7 mouse cellular contexts compared by ENCODE assay signal in the genomic region with DNA sequence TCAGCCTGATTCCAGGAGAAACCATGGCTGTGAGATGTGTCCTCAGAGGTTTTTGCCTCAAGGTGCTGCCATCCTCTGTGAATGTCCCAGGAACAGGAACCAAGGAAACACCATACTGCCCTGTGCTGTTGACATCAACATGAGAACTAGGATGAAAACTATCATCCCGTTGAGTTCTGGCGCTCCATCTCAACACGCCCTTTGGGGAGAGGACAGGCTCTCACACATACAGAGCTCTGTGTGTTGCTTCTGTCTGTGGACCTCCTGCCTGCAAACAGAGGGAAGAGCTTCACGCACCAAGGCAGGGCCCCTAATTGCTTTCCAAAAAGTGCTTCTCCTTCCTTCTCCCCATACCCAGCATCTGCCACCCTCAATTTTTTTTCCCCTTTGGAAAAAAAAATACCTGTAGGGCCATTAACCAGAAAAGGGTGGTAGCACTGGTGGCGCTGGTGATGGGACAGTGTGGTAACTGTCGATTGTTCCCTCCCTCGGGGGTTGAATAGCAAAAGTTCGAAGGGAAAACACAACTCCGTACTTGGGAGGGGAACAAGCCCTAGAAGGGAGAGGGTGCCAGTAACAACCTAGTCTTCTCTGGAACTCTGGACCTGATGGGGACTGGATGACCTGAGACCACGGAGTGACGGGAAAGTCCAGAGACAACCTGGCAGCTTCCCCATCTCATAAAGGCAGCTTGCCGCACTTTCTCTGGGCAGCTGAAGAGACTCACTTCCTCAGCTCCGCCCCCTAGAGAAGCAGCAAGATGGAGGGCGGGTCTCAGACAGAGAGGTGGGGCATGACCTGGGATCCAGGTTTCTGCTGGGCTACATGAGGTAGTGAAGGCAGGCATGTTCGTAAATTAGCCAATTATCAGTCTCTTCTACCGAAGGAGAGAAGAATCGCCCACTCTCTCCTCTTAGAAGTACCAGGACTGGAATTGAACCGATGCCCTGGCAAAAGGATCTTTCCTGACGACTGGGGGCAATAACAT. TPM values are rescaled to one million over a fixed set of nuclear protein-coding genes. Genes with fewer than 3 reads are reported as not detected.
DNase-seq lines count a peak whose midpoint lies in the region; ATAC-seq and TF ChIP-seq lines count a peak whose summit lies in the region.

No protein-coding gene starts in this region.

- peaks cover 54% of the 10 kb centered on the region for H3K4me1 ChIP-seq in E14TG2a.4 (replicated peaks; ENCODE audit: low read depth, low read length)
- H3K4me1 ChIP-seq in bone marrow, adult 2 months (ENCODE audit: control insufficient read depth, insufficient read depth, low read length): peaks cover 18% of the 10 kb centered on the region
- H3K4me1 ChIP-seq in intestine, embryonic 14.5 days (replicated peaks; ENCODE audit: control insufficient read depth, insufficient read depth, low read length): 0 out of 2 replicates have a peak, but pooled peaks cover 4% of the 10 kb centered on the region
- 0 out of 2 replicates have a peak, but pooled peaks cover 4% of the 10 kb centered on the region for H3K4me1 ChIP-seq in lung, embryonic 15.5 days
- peaks cover 5% of the 10 kb centered on the region; the same call in 1 of the 2 replicates for H3K4me1 ChIP-seq in stomach, embryonic 15.5 days

- no peak for DNase-seq in intestine, embryonic 14.5 days (ENCODE audit: low spot score)
- no peak for DNase-seq in layer of hippocampus, adult 11-12 months (ENCODE audit: low spot score)
- no peak for DNase-seq in layer of hippocampus, postnatal 25 days (ENCODE audit: extremely low spot score in 1 of 2, low spot score in 1 of 2)

- H3K36me3 ChIP-seq in E14TG2a.4 (ENCODE audit: insufficient read depth, low read length): peaks cover 24% of the 10 kb centered on the region
- peaks cover 18% of the 10 kb centered on the region for H3K36me3 ChIP-seq in intestine, embryonic 14.5 days (ENCODE audit: control insufficient read depth, insufficient read depth, low read length)
- H3K36me3 ChIP-seq in lung, embryonic 15.5 days: peaks cover 13% of the 10 kb centered on the region; the same call in 1 of the 2 replicates
- peaks cover 9% of the 10 kb centered on the region for H3K36me3 ChIP-seq in stomach, embryonic 15.5 days

- H3K9me3 ChIP-seq in E14TG2a.4 (ENCODE audit: low read length): no peaks in the 10 kb centered on the region
- no peaks in the 10 kb centered on the region for H3K9me3 ChIP-seq in intestine, embryonic 14.5 days (ENCODE audit: control insufficient read depth, low read length)
- H3K9me3 ChIP-seq in lung, embryonic 15.5 days: no peaks in the 10 kb centered on the region
- H3K9me3 ChIP-seq in stomach, embryonic 15.5 days: no peaks in the 10 kb centered on the region

- WGBS in bone marrow, adult 2 months: 7% methylated on average over 19 of the region's 19 CpGs
- 32% methylated on average over 19 of the region's 19 CpGs for WGBS in intestine, embryonic 14.5 days
- WGBS in lung, embryonic 15.5 days: 32% methylated on average over 19 of the region's 19 CpGs
- WGBS in stomach, embryonic 15.5 days: 29% methylated on average over 19 of the region's 19 CpGs

- no peak overlapping the region for H3K9ac ChIP-seq in intestine, embryonic 14.5 days (ENCODE audit: low read length)
- H3K9ac ChIP-seq in lung, embryonic 15.5 days: peak overlapping the region; percentile 4; the same call in 1 of the 2 replicates
- no peak overlapping the region for H3K9ac ChIP-seq in stomach, embryonic 15.5 days

- H3K27ac ChIP-seq in bone marrow, adult 2 months (ENCODE audit: control insufficient read depth, insufficient read depth, low read depth, low read length, poor library complexity): peak overlapping the region; percentile 98
- H3K27ac ChIP-seq in intestine, embryonic 14.5 days (ENCODE audit: low read depth): no peak overlapping the region
- H3K27ac ChIP-seq in lung, embryonic 15.5 days: peak overlapping the region; percentile 24; the same call in 1 of the 2 replicates
- H3K27ac ChIP-seq in stomach, embryonic 15.5 days: peak overlapping the region; percentile 68; the same call in 1 of the 2 replicates

- peak overlapping the region; percentile 67 for H3K4me3 ChIP-seq in E14TG2a.4 (replicated peaks; ENCODE audit: low read length)
- H3K4me3 ChIP-seq in bone marrow, adult 2 months (replicated peaks; ENCODE audit: control insufficient read depth, low read depth, low read length): peak overlapping the region; percentile 63
- H3K4me3 ChIP-seq in intestine, embryonic 14.5 days (ENCODE audit: low read depth, low read length): no peak overlapping the region
- 0 out of 2 replicates have a peak overlapping the region, but pooled peaks have one; percentile 5 for H3K4me3 ChIP-seq in lung, embryonic 15.5 days
- 0 out of 2 replicates have a peak overlapping the region, but pooled peaks have one; percentile 2 for H3K4me3 ChIP-seq in stomach, embryonic 15.5 days (replicated peaks)

- H3K27me3 ChIP-seq in E14TG2a.4 (ENCODE audit: insufficient read depth, low read length): no peaks in the 10 kb centered on the region
- H3K27me3 ChIP-seq in intestine, embryonic 14.5 days (replicated peaks; ENCODE audit: control insufficient read depth, insufficient read depth, low read length): no peaks in the 10 kb centered on the region
- H3K27me3 ChIP-seq in lung, embryonic 15.5 days: no peaks in the 10 kb centered on the region
- no peaks in the 10 kb centered on the region for H3K27me3 ChIP-seq in stomach, embryonic 15.5 days (replicated peaks)

- peak overlapping the region; percentile 31 for H3K4me2 ChIP-seq in intestine, embryonic 14.5 days (ENCODE audit: low read length)
- peak overlapping the region; percentile 39 for H3K4me2 ChIP-seq in lung, embryonic 15.5 days
- H3K4me2 ChIP-seq in stomach, embryonic 15.5 days: peak overlapping the region; percentile 30

- ATAC-seq in intestine, embryonic 14.5 days (replicated peaks; ENCODE audit: low FRiP score, low TSS enrichment, low read depth): no peak
- ATAC-seq in lung, embryonic 15.5 days (ENCODE audit: borderline replicate concordance, extremely low read depth, low FRiP score, low TSS enrichment): no peak
- peak; percentile 67; the same call in 1 of the 2 replicates for ATAC-seq in stomach, embryonic 15.5 days (ENCODE audit: insufficient read depth, low FRiP score, low read depth)

- TF ChIP-seq CTCF in E14TG2a.4 (conservative IDR thresholded peaks at IDR 0.05; ENCODE audit: low read length): no peak
- 0 out of 2 replicates have a peak, but pooled peaks have one; percentile 7 for TF ChIP-seq CTCF in bone marrow, adult 2 months (IDR thresholded peaks at IDR 0.05; ENCODE audit: control insufficient read depth, insufficient read depth, low read length)

- peak; percentile 64 for TF ChIP-seq POLR2A in bone marrow, adult 2 months (IDR thresholded peaks at IDR 0.05; ENCODE audit: borderline replicate concordance, control insufficient read depth, low read depth, low read length)

RNA-seq across cellular contexts. Expression of a gene that starts 11.1 kb away (rescaled TPM):
- polyA plus RNA-seq in bone marrow, adult 2 months (2011; ENCODE audit: insufficient read depth, insufficient read length, low replicate concordance, missing spikeins): 38.9 and 127 TPM in 2 replicates
- polyA plus RNA-seq in intestine, embryonic 14.5 days (2014; fragmentation: Nextera tagmentation; extraction: Ambion mirVana): 146 and 151 TPM in 2 replicates
- polyA plus RNA-seq in lung, embryonic 15.5 days (2015; fragmentation: Nextera tagmentation; extraction: Ambion mirVana): 144 and 155 TPM in 2 replicates
- polyA plus RNA-seq in stomach, embryonic 15.5 days (2015; fragmentation: Nextera tagmentation; extraction: Ambion mirVana): 118 and 127 TPM in 2 replicates
- 10 to 100 TPM; 65.7 to 81.0 TPM for total RNA-seq in layer of hippocampus, postnatal 25 days (2021)

RNA-seq across cellular contexts. Expression of a gene that starts 11.9 kb away (rescaled TPM):
- 18.0 and 50.9 TPM in 2 replicates for polyA plus RNA-seq in bone marrow, adult 2 months (2011; ENCODE audit: insufficient read depth, insufficient read length, low replicate concordance, missing spikeins)
- 2.5 and 3.7 TPM in 2 replicates for polyA plus RNA-seq in intestine, embryonic 14.5 days (2014; fragmentation: Nextera tagmentation; extraction: Ambion mirVana)
- 1.4 and 2.7 TPM in 2 replicates for polyA plus RNA-seq in lung, embryonic 15.5 days (2015; fragmentation: Nextera tagmentation; extraction: Ambion mirVana)
- polyA plus RNA-seq in stomach, embryonic 15.5 days (2015; fragmentation: Nextera tagmentation; extraction: Ambion mirVana): 2.0 and 2.8 TPM in 2 replicates
- 100 to 1,000 TPM; 128 to 163 TPM for total RNA-seq in layer of hippocampus, postnatal 25 days (2021)

RNA-seq across cellular contexts. Expression of a gene that starts 45.0 kb away (rescaled TPM):
- polyA plus RNA-seq in bone marrow, adult 2 months (2011; ENCODE audit: insufficient read depth, insufficient read length, low replicate concordance, missing spikeins): 330 and 630 TPM in 2 replicates
- 1.7 TPM in 2 replicates for polyA plus RNA-seq in intestine, embryonic 14.5 days (2014; fragmentation: Nextera tagmentation; extraction: Ambion mirVana)
- polyA plus RNA-seq in lung, embryonic 15.5 days (2015; fragmentation: Nextera tagmentation; extraction: Ambion mirVana): 0.71 and 2.4 TPM in 2 replicates
- polyA plus RNA-seq in stomach, embryonic 15.5 days (2015; fragmentation: Nextera tagmentation; extraction: Ambion mirVana): 11.1 and 23.1 TPM in 2 replicates
- total RNA-seq in layer of hippocampus, postnatal 25 days (2021): under 1 TPM; 0.14 to 0.17 TPM

Comparison
In these comparisons a context has a peak if more than half of its experiments do, and no peak if none do; other contexts are left out.
1. RNA of a gene that starts 45.0 kb away (polyA plus RNA-seq): 330 to 630 TPM in bone marrow, adult 2 months; 11.1 to 23.1 TPM in stomach, embryonic 15.5 days, 1.7 TPM in intestine, embryonic 14.5 days and 0.71 to 2.4 TPM in lung, embryonic 15.5 days; every median in the first group is over 10 times any median in the second.
2. Peak in every context shown above with its lines, with median percentiles within 50 percentile points of each other: H3K4me2 ChIP-seq.